Mouse (Mus musculus): Measurements from ENCODE around the gene Prkcq. TPM values are rescaled to one million over a fixed set of nuclear protein-coding genes. Genes with fewer than 3 reads are reported as not detected.
A peak's percentile ranks its signal among the peaks of the same experiment; 100 is the strongest.

Gene Prkcq
- total RNA-seq, 2 experiments from 2014 or later = 1.8 to 2.9 TPM

DNA sequence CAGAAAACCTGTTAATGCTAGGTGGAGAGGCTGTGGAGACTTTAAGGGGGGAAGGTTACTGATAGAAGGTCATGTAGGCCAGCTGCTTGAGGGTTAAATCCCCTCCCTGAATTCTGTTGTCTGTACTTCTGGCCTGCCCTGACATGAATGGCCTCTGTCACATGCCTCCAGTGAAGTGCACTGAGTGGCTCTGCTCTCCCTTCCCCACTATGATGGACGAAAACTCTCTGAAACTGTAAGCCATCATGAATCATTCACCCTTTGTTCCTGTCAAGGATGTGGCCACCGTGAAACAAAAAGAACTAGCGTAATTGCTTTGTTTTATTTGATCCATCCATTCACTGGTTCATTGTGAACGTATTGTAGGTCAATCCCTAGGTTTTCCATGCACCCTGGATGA is 44.5 kb downstream of the Prkcq start:
- DNase-seq = no peak
- intact Hi-C loops (cut with DNase I) = no loop called here

DNA sequence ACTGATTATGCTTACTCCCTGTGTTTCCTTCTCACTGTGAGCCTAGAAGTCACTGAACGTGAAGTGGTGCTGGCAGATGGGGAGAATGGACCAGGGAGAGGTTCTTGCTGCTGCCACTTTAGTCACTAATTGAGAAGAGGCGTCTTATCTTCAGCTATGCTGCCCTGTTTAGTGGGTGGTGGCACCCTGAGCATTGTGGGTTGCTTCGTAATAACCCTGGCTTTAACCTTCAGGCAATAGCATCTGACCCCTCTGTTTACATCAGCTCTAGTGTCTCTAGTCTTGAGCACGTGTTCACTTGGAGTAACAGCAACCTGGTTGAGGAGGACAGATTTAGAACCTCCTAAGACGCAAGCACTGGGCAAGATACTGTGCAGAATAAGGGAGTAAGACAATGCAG is 44.9 kb downstream of the Prkcq start:
- no peak for DNase-seq
- intact Hi-C loops (cut with DNase I) = no loop called here

GRCm38 (mm10) chr2:11218122-11218521 is 46.2 kb downstream of the Prkcq start:
- no peak for DNase-seq
- intact Hi-C loops (cut with DNase I) = no loop called here

- DNase-seq = no peak
- intact Hi-C loops (cut with DNase I) = no loop called here
These were observed 47.4 kb downstream of the Prkcq start for GRCm38 (mm10) chr2:11219262-11219661.

DNA sequence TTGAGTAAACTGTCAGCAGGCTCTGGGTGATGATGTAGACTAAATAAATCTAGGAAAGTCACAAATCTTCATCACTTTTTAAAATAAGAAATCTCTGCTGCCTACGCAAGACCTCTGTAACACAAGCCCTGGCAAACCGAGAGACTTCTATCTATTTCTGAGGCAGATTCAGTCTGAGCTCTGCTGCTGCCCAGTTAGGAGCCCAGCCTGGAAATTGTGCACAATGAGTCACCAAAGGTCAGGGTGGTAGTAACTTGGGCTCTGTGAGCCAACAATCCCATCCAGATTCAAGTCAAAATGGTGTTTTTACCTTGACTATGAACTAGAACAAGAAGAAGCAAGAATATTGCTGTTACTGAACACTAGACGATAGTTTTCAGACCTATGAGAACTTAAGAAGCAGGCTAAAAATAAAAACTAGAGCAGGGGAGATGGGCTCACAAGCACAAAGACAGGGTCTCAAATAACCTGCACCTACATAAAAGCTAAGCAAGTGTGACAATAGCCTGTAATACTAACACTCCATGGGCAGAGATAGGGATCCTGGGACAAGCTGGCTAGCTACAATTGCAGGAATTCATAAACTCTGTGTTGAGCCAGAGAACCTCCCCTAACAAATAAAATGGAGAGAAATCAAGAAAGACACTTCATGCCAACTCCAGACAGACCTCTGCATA is 53.0 kb downstream of the Prkcq start:
- no peak for DNase-seq
- intact Hi-C loops (cut with DNase I) = no loop called here

GRCm38 (mm10) chr2:11225485-11225876 is 53.6 kb downstream of the Prkcq start:
- no peak for DNase-seq
- intact Hi-C loops (cut with DNase I) = no loop called here

GRCm38 (mm10) chr2:11226555-11226954 is 54.6 kb downstream of the Prkcq start:
- no peak for DNase-seq
- intact Hi-C loops (cut with DNase I) = no loop called here

- DNase-seq = no peak
- intact Hi-C loops (cut with DNase I) = no loop called here
These were observed 57.2 kb downstream of the Prkcq start for GRCm38 (mm10) chr2:11229126-11229525.

DNA sequence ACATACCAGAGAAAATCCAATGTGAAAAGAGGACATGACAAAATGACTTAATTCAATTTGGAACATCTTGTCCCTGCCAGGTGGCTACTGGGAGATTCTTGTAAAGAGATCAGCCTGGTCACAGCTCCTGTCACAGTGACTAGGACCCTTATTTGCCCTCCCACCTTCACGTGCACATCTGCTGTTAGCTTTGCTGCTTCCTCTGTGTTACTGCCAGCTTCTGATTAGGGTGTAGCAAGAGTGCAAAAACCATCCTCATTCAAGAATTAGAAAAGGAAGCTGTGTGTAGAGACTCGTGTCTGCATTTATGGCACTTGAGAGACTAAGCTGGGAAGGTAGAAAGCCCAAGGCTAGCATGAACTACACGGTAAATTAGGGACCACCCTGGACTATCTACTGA is 59.2 kb downstream of the Prkcq start:
- intact Hi-C loops (cut with DNase I) = no loop called here
- DNase-seq = no peak

DNA sequence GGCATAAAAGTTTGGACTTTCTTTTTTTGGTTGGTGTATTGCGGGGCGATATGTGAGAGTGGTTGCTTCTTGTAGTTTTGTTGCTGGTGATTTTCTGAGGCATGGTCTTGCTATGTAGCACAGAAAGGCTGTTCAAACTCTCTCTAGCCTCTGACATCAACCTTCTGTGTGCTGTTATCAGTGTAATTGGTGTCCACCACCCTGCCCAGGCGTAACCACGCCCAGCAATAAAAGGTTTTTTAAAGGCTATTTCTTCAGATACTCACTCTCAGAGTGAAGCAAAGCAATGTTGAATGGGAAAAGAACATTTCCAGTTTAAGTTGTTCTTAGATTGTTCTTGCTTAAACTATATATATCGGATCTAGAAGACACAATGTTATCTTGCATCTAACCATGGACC is 60.1 kb downstream of the Prkcq start:
- intact Hi-C loops (cut with DNase I) = no loop called here
- no peak for DNase-seq

DNA sequence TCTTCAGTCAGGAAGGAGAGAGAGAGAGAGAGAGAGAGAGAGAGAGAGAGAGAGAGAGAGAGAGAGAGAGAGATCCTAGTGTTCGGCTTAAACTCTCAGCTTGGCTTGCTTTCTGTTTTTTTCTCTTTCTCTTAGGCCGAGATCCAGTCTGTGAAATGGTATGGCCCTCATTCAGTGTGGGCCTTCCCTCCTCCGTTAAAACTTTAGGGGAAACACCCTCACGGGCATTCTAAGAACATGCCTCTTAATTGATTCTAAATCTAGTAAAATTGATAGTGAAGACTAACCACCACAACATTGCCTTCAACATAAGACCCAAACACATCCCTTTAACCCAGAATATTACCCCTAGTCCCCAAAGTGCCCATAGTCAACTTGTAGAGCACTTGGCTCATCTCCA is 66.3 kb downstream of the Prkcq start:
- intact Hi-C loops (cut with DNase I) = no loop called here
- DNase-seq = no peak

- intact Hi-C loops (cut with DNase I) = no loop called here
- DNase-seq = no peak
These were observed 67.6 kb downstream of the Prkcq start for GRCm38 (mm10) chr2:11239523-11239922.

DNA sequence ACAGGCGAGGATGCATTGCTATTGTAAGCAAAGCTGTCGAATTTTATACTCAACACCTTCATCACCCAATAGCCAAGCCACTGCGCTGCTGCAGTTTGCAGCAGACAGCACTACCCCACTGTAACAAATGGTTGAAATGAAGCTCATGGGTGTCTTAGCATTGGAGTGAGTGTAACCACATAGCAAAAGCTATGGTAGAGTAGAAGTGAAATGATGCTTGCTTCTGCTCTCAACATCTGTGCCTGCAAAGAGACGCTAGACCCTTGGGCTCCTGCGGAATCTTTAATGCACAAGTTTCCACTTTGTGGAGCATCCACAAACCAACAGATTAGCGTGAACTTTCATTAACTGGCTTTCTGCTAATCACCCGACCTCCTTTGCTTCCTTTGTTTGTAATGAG is 74.0 kb downstream of the Prkcq start:
- no peak for DNase-seq
- intact Hi-C loops (cut with DNase I) = no loop called here

DNA sequence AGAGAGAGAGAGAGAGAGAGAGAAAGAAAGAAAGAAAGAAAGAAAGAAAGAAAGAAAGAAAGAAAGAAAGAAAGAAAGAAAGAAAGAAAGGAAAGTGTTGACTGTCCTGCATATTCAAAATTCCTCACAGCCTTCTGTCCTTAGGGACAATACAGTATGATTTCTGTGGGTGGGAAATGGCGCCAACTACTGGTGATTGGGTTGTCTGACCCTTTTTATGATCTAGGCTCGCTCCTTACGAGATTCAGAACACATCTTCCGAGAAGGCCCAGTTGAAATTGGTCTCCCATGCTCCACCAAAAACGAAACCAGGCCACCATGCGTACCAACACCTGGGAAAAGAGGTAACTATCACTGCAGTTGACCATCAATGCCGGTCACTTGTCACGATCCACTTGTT is 82.0 kb downstream of the Prkcq start:
- intact Hi-C loops (cut with DNase I) = loop anchor here (5.0 kb wide), 1 partner anchor 142 kb away; no protein-coding TSS in a partner anchor
- peak; percentile 37 to 57 for DNase-seq

- DNase-seq = no peak
- intact Hi-C loops (cut with DNase I) = loop anchor here (5.0 kb wide), 1 partner anchor 142 kb away; no protein-coding TSS in a partner anchor
These were observed 82.5 kb downstream of the Prkcq start for GRCm38 (mm10) chr2:11254446-11254845.

DNA sequence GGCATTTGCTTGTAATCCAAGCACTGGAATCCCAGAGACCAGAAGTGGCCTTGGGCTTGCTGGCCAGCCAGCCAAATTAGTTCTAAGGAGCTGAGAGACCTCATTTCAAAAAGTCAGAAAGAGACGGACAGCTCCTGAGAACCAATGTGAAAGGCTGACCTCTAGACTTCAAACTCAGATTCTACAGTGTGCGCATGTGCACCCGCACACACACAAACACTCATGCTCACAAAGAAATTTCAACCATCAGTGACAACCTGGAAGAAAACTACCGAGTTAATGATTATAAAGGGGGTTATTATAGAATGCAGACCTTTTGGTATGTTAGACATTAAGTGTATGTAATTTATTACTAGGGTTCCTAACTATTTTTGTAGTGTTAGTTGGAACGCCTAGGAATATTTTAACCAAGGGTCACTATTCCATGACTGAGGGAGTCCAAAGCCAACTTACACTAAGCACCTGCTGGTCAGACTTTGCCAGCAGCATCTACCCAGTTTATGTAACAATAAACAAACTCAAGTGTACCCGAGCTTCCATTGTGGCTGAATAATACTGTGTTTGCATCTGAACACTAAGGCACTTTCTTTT is 85.4 kb downstream of the Prkcq start:
- DNase-seq = no peak
- intact Hi-C loops (cut with DNase I) = no loop called here

- intact Hi-C loops (cut with DNase I) = no loop called here
- no peak for DNase-seq
These were observed 86.3 kb downstream of the Prkcq start for GRCm38 (mm10) chr2:11258181-11258580.

DNA sequence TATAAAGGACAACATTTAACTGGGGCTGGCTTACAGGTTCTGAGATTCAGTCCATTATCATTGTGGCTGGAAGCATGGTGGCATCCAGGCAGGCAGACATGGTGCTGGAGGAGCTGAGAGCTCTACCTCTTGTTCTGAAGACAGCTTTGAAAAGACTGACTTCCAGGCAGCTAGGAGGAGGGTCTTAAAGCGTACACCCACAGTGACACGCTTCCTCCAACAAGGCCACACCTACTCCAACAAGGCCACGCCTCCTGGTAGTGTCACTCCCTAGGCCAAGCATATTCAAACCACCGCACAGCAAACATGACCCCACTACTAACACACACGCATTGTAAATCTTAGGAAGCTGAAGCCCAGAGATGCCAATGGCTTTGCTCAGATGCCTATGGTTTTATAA is 87.5 kb downstream of the Prkcq start:
- intact Hi-C loops (cut with DNase I) = no loop called here

DNA sequence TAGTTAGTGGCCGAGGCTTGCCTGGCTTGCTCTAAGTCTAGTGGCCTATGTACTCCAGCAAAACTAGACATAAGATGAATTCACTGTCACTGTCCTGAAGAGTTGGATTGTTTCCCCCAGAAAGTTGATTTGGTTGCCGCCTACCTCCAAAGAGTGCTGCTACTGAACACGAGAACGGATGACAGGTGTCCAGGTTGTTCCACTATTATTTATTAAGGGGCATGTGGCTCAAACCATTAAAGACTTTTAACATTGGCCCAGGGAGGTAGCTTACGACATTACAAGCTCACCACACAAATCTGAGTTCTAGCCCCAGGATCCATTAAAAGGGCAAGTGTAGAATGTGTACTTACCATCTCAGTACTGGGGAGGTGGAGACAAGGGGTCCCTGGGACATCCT is 92.9 kb downstream of the Prkcq start:
- DNase-seq = no peak
- intact Hi-C loops (cut with DNase I) = no loop called here

More for the DNA sequence above, 87.5 kb downstream of the Prkcq start:
- no peak for DNase-seq

- intact Hi-C loops (cut with DNase I) = no loop called here
- DNase-seq = no peak
These were observed 93.5 kb downstream of the Prkcq start for GRCm38 (mm10) chr2:11265455-11265854.

DNA sequence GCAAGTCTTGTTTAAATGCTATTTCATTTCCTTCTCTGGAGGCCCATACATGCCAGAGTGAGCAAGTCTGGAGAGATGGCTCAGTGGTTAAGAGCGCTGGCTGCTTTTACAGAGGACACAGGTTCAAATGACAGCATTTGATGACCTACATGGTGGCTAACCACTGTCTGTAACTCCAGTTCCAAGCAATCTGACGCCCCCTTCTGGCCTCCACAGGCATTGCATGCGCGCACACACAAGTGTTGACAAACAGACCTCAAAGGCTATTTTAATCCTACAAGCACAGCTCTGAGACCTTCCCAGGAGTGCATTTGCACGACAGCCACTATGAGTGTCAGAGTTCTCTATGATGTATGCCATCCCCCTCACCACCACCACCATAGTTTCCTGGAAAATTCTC is 94.4 kb downstream of the Prkcq start:
- intact Hi-C loops (cut with DNase I) = no loop called here
- peak in 1 of 2 experiments; percentile 12 for DNase-seq

GRCm38 (mm10) chr2:11278965-11279364 is 107.1 kb downstream of the Prkcq start:
- intact Hi-C loops (cut with DNase I) = no loop called here
- DNase-seq = no peak

Data from heart, postnatal 14 days (tissue).